Mouse (Mus musculus): ENCODE data around the gene Gm525. TPM values are rescaled to one million over a fixed set of nuclear protein-coding genes. Genes with fewer than 3 reads are reported as not detected.
"Not testable (repeated sequence)": the region's sequence is repeated elsewhere in the genome, so short reads cannot be mapped to it uniquely, and the experiment has no call there.

Gm525 gene
- total RNA-seq, 2 experiments from 2014 or later: not detected

GRCm38 (mm10) chr11:89084601-89085000 is 11.0 kb downstream of the Gm525 start:
- intact Hi-C loops (cut with DNase I): no loop called here
- DNase-seq (ENCODE audit: extremely low spot score in 1 of 2, low spot score in 2 of 2): peak in 1 of 2 experiments; percentile 36

GRCm38 (mm10) chr11:89086208-89086809 is 12.7 kb downstream of the Gm525 start:
- intact Hi-C loops (cut with DNase I): loop anchor here (5.0 kb wide), 1 partner anchor 216 kb away; the partner anchor contains the start of gene Nog
- no peak for DNase-seq (ENCODE audit: extremely low spot score in 1 of 2, low spot score in 2 of 2)

GRCm38 (mm10) chr11:89088754-89089153 is 15.1 kb downstream of the Gm525 start:
- DNase-seq (ENCODE audit: extremely low spot score in 1 of 2, low spot score in 2 of 2): no peak
- intact Hi-C loops (cut with DNase I): loop anchor here (5.0 kb wide), 1 partner anchor 214 kb away; the partner anchor contains the start of gene Nog

GRCm38 (mm10) chr11:89090359-89090758 is 16.7 kb downstream of the Gm525 start:
- DNase-seq (ENCODE audit: extremely low spot score in 1 of 2, low spot score in 2 of 2); intact Hi-C loops (cut with DNase I): not testable (repeated sequence)

GRCm38 (mm10) chr11:89092714-89093113 is 19.1 kb downstream of the Gm525 start:
- peak in 1 of 2 experiments; percentile 82 for DNase-seq (ENCODE audit: extremely low spot score in 1 of 2, low spot score in 2 of 2)
- intact Hi-C loops (cut with DNase I): no loop called here

- intact Hi-C loops (cut with DNase I): no loop called here
- no peak for DNase-seq (ENCODE audit: extremely low spot score in 1 of 2, low spot score in 2 of 2)
Observed at GRCm38 (mm10) chr11:89095306-89095705, 21.7 kb downstream of the Gm525 start.

GRCm38 (mm10) chr11:89097292-89097691 is 23.7 kb downstream of the Gm525 start:
- intact Hi-C loops (cut with DNase I); DNase-seq (ENCODE audit: extremely low spot score in 1 of 2, low spot score in 2 of 2): not testable (repeated sequence)

GRCm38 (mm10) chr11:89098083-89098835 is 24.6 kb downstream of the Gm525 start:
- intact Hi-C loops (cut with DNase I): no loop called here
- DNase-seq (ENCODE audit: extremely low spot score in 1 of 2, low spot score in 2 of 2): no peak

GRCm38 (mm10) chr11:89098930-89099329 is 25.3 kb downstream of the Gm525 start:
- intact Hi-C loops (cut with DNase I): no loop called here
- no peak for DNase-seq (ENCODE audit: extremely low spot score in 1 of 2, low spot score in 2 of 2)

- DNase-seq (ENCODE audit: extremely low spot score in 1 of 2, low spot score in 2 of 2): peak; percentile 64 to 85
- intact Hi-C loops (cut with DNase I): loop anchor here (5.0 to 10.0 kb wide), 3 partner anchors 202 to 824 kb away; partner anchors contain the start of gene Nog
Observed at GRCm38 (mm10) chr11:89100403-89100802, 26.8 kb downstream of the Gm525 start.

GRCm38 (mm10) chr11:89100826-89101321 is 27.2 kb downstream of the Gm525 start:
- peak; percentile 20 to 63 for DNase-seq (ENCODE audit: extremely low spot score in 1 of 2, low spot score in 2 of 2)
- intact Hi-C loops (cut with DNase I): loop anchor here (5.0 to 10.0 kb wide), 3 partner anchors 201 to 824 kb away; partner anchors contain the start of gene Nog

GRCm38 (mm10) chr11:89103166-89103565 is 29.5 kb downstream of the Gm525 start:
- DNase-seq (ENCODE audit: extremely low spot score in 1 of 2, low spot score in 2 of 2): no peak
- intact Hi-C loops (cut with DNase I): loop anchor here (5.0 to 10.0 kb wide), 3 partner anchors 199 to 822 kb away; partner anchors contain the start of gene Nog

GRCm38 (mm10) chr11:89105211-89105610 is 31.6 kb downstream of the Gm525 start:
- DNase-seq (ENCODE audit: extremely low spot score in 1 of 2, low spot score in 2 of 2): no peak
- intact Hi-C loops (cut with DNase I): loop anchor here (10.0 kb wide), 2 partner anchors 620 to 820 kb away; no protein-coding TSS in a partner anchor

GRCm38 (mm10) chr11:89105823-89106222 is 32.2 kb downstream of the Gm525 start:
- intact Hi-C loops (cut with DNase I): loop anchor here (10.0 kb wide), 2 partner anchors 619 to 819 kb away; no protein-coding TSS in a partner anchor
- no peak for DNase-seq (ENCODE audit: extremely low spot score in 1 of 2, low spot score in 2 of 2)

GRCm38 (mm10) chr11:89107180-89107807 is 33.7 kb downstream of the Gm525 start:
- DNase-seq (ENCODE audit: extremely low spot score in 1 of 2, low spot score in 2 of 2): no peak
- intact Hi-C loops (cut with DNase I): loop anchor here (10.0 kb wide), 2 partner anchors 618 to 818 kb away; no protein-coding TSS in a partner anchor

- DNase-seq (ENCODE audit: extremely low spot score in 1 of 2, low spot score in 2 of 2): peak in 1 of 2 experiments; percentile 28
- intact Hi-C loops (cut with DNase I): no loop called here
Observed at GRCm38 (mm10) chr11:89124411-89124810, 50.8 kb downstream of the Gm525 start.

- no peak for DNase-seq (ENCODE audit: extremely low spot score in 1 of 2, low spot score in 2 of 2)
- intact Hi-C loops (cut with DNase I): no loop called here
Observed at GRCm38 (mm10) chr11:89130856-89131255, 57.2 kb downstream of the Gm525 start.

GRCm38 (mm10) chr11:89132406-89132805 is 58.8 kb downstream of the Gm525 start:
- DNase-seq (ENCODE audit: extremely low spot score in 1 of 2, low spot score in 2 of 2): peak in 1 of 2 experiments; percentile 37
- intact Hi-C loops (cut with DNase I): no loop called here

- intact Hi-C loops (cut with DNase I): no loop called here
- no peak for DNase-seq (ENCODE audit: extremely low spot score in 1 of 2, low spot score in 2 of 2)
Observed at GRCm38 (mm10) chr11:89134211-89134610, 60.6 kb downstream of the Gm525 start.
